Mouse (Mus musculus) MEL (cell line): ENCODE data around the gene Mef2d. TPM values are rescaled to one million over a fixed set of nuclear protein-coding genes. Genes with fewer than 3 reads are reported as not detected.

ENCODE experiments used
- DNase-seq: peaks from one replicate; pipeline ENCODE4 v3.0.0; 2011; ENCODE audit warnings: low read depth, low spot score
- H3K27ac ChIP-seq: 2 replicates; pipeline ENCODE4 v1.5.1; 2012; ENCODE audit warnings: low read depth, mild to moderate bottlenecking, control low read depth, low read length, moderate library complexity; ENCODE audit not compliant: control insufficient read depth
- H3K27me3 ChIP-seq, 2 experiments: fragments of 150-350 bp in 1 of 2; sonication (generic) in 1 of 2; 2 replicates each; pipeline ENCODE4 v1.6.1; 2012; ENCODE audit warnings: low read length in 2 of 2, mild to moderate bottlenecking in 2 of 2, improper control_type of control experiment in 1 of 2, moderate library complexity in 1 of 2; ENCODE audit not compliant: insufficient read depth in 2 of 2, control insufficient read depth in 1 of 2
- H3K36me3 ChIP-seq, 2 experiments: 2 replicates each; pipeline ENCODE4 v1.6.1; 2012 to 2014; ENCODE audit warnings: low read length in 2 of 2, improper control_type of control experiment in 1 of 2, inconsistent platforms in 1 of 2, mild to moderate bottlenecking in 1 of 2; ENCODE audit not compliant: insufficient read depth in 2 of 2, control insufficient read depth in 1 of 2
- H3K4me1 ChIP-seq, 2 experiments: fragments of 150-350 bp in 1 of 2; sonication (generic) in 1 of 2; 2 replicates each; pipeline ENCODE4 v1.6.1; 2012; ENCODE audit warnings: low read length in 2 of 2, improper control_type of control experiment in 1 of 2, mild to moderate bottlenecking in 1 of 2; ENCODE audit not compliant: insufficient read depth in 2 of 2, control insufficient read depth in 1 of 2
- H3K4me3 ChIP-seq, 2 experiments: fragments of 150-350 bp in 1 of 2; sonication (generic) in 1 of 2; 2 replicates each; pipeline ENCODE4 v1.5.1; 2012; ENCODE audit warnings: low read depth in 2 of 2, low read length in 2 of 2, mild to moderate bottlenecking in 2 of 2, moderate library complexity in 2 of 2, control low read depth in 1 of 2, improper control_type of control experiment in 1 of 2; ENCODE audit not compliant: control insufficient read depth in 1 of 2, insufficient read depth in 1 of 2
- H3K79me2 ChIP-seq: 2 replicates; pipeline ENCODE4 v1.6.1; 2012; ENCODE audit warnings: mild to moderate bottlenecking, low read length, moderate library complexity; ENCODE audit not compliant: control insufficient read depth, poor library complexity, insufficient read depth
- H3K9ac ChIP-seq: 2 replicates; pipeline ENCODE4 v1.6.1; 2012; ENCODE audit warnings: low read depth, mild to moderate bottlenecking, control low read depth, low read length, moderate library complexity; ENCODE audit not compliant: control insufficient read depth, poor library complexity, severe bottlenecking
- H3K9me3 ChIP-seq: fragments of 150-350 bp; sonication (generic); replicated peaks from 2 replicates; pipeline ENCODE4 v1.6.1; 2012; ENCODE audit warnings: mild to moderate bottlenecking, low read length, improper control_type of control experiment, moderate library complexity; ENCODE audit not compliant: insufficient read depth
- CHD1 ChIP-seq: IDR thresholded peaks from 2 replicates; pipeline ENCODE4 v1.6.1; 2012; ENCODE audit warnings: low read depth, mild to moderate bottlenecking, inconsistent platforms, low read length, improper control_type of control experiment
- CTCF ChIP-seq, 3 experiments: IDR thresholded peaks in 2 of 3; conservative IDR thresholded peaks in 1 of 3; 2 replicates each; pipeline ENCODE4 v1.5.1; 2011 to 2012; ENCODE audit warnings: low read length in 3 of 3, low read depth in 2 of 3, mild to moderate bottlenecking in 2 of 3, improper control_type of control experiment in 1 of 3, inconsistent platforms in 1 of 3, mixed read lengths in 1 of 3, moderate library complexity in 1 of 3; ENCODE audit not compliant: control insufficient read depth in 1 of 3, insufficient read depth in 1 of 3, poor library complexity in 1 of 3, severe bottlenecking in 1 of 3
- GATA1 ChIP-seq: IDR thresholded peaks from 2 replicates; pipeline ENCODE4 v1.6.1; 2011; ENCODE audit warnings: low read depth, low read length, improper control_type of control experiment
- HCFC1 ChIP-seq: IDR thresholded peaks from 2 replicates; pipeline ENCODE4 v1.6.1; 2012; ENCODE audit warnings: low read depth, mild to moderate bottlenecking, inconsistent platforms, low read length, improper control_type of control experiment, moderate library complexity
- KAT2A ChIP-seq: conservative IDR thresholded peaks from 2 replicates; pipeline ENCODE4 v1.6.1; 2012; ENCODE audit warnings: low read depth, low read length, improper control_type of control experiment, inconsistent platforms
- MAFK ChIP-seq: IDR thresholded peaks from 2 replicates; pipeline ENCODE4 v1.6.1; 2011; ENCODE audit warnings: low read depth, mild to moderate bottlenecking, low read length, improper control_type of control experiment, borderline replicate concordance
- MAX ChIP-seq: IDR thresholded peaks from 2 replicates; pipeline ENCODE4 v1.6.1; 2011; ENCODE audit warnings: low read length, improper control_type of control experiment
- MEF2A ChIP-seq: IDR thresholded peaks from 2 replicates; pipeline ENCODE4 v1.6.1; 2014; ENCODE audit warnings: low read depth, mild to moderate bottlenecking, inconsistent platforms, low read length, improper control_type of control experiment; ENCODE audit not compliant: poor library complexity, insufficient replicate concordance, severe bottlenecking; ENCODE audit errors: extremely low read depth
- MXI1 ChIP-seq: IDR thresholded peaks from 2 replicates; pipeline ENCODE4 v1.6.1; 2011; ENCODE audit warnings: mild to moderate bottlenecking, low read depth, low read length, improper control_type of control experiment
- NRF1 ChIP-seq: IDR thresholded peaks from 2 replicates; pipeline ENCODE4 v1.6.1; 2014; ENCODE audit warnings: low read depth, mild to moderate bottlenecking, inconsistent platforms, low read length, improper control_type of control experiment, moderate library complexity; ENCODE audit not compliant: poor library complexity, insufficient read depth, severe bottlenecking
- RCOR1 ChIP-seq: IDR thresholded peaks from 2 replicates; pipeline ENCODE4 v1.6.1; 2012; ENCODE audit warnings: low read depth, mild to moderate bottlenecking, inconsistent platforms, low read length, improper control_type of control experiment
- SMC3 ChIP-seq: IDR thresholded peaks from 2 replicates; pipeline ENCODE4 v1.6.1; 2011; ENCODE audit warnings: low read depth, low read length, improper control_type of control experiment
- ZKSCAN1 ChIP-seq: IDR thresholded peaks from 2 replicates; pipeline ENCODE4 v1.6.1; 2012; ENCODE audit warnings: low read depth, mild to moderate bottlenecking, inconsistent platforms, low read length, improper control_type of control experiment, moderate library complexity
- ZNF384 ChIP-seq: IDR thresholded peaks from 2 replicates; pipeline ENCODE4 v1.6.1; 2012; ENCODE audit warnings: low read depth, mild to moderate bottlenecking, inconsistent platforms, low read length, improper control_type of control experiment
- polyA plus RNA-seq, 2 experiments: library from polyadenylated mRNA; stranded (reverse) in 1 of 2; unstranded in 1 of 2; fragments of >175 nt in 1 of 2; fragments of >200 nt in 1 of 2; gene quantifications; 2 replicates each; pipeline versions ENCODE4 v1.2.1 to v1.2.4; 2012; ENCODE audit warnings: low replicate concordance in 2 of 2, low read depth in 1 of 2; ENCODE audit not compliant: insufficient read length in 2 of 2, insufficient read depth in 1 of 2, missing spikeins in 1 of 2
- total RNA-seq: library from RNA; depleted of rRNA; stranded (reverse); fragments of 300-350 nt; gene quantifications from 2 replicates; pipeline ENCODE4 v1.2.3, GENCODE M21; 2012

Gene Mef2d
- total and polyA plus RNA-seq, 3 experiments, result 16.9 to 117 (median 71.4) TPM

- no peaks in the 10 kb centered on the region for H3K9me3 ChIP-seq
- no peak overlapping the region for H3K4me3 ChIP-seq
- no peak overlapping the region for H3K9ac ChIP-seq
- no peaks in the 10 kb centered on the region for H3K79me2 ChIP-seq
- no peak for TF ChIP-seq HCFC1
- TF ChIP-seq CHD1, result no peak
- TF ChIP-seq SMC3, result no peak
- TF ChIP-seq MAFK, result no peak
- no peak for TF ChIP-seq NRF1
- TF ChIP-seq ZNF384, result no peak
- no peak for TF ChIP-seq MEF2A
- no peak for TF ChIP-seq CTCF (IDR thresholded peaks at IDR 0.05 in 2 of 3, conservative IDR thresholded peaks at IDR 0.05 in 1 of 3; ENCODE audit: control insufficient read depth in 1 of 3, insufficient read depth in 1 of 3, low read depth in 2 of 3, low read length in 3 of 3, poor library complexity in 1 of 3, severe bottlenecking in 1 of 3)
- TF ChIP-seq KAT2A, result no peak
- TF ChIP-seq ZKSCAN1, result no peak
- TF ChIP-seq RCOR1, result no peak
- no peak for TF ChIP-seq MXI1
- no peak for TF ChIP-seq MAX
- no peak overlapping the region for H3K27ac ChIP-seq
- no peaks in the 10 kb centered on the region for H3K4me1 ChIP-seq
- DNase-seq, result no peak
- H3K36me3 ChIP-seq, result peaks cover 0 to 1% of the 10 kb centered on the region in 2 experiments; a peak in 2 of 4 replicates
- H3K27me3 ChIP-seq, result no peaks in the 10 kb centered on the region; a peak in 1 of 4 replicates
Measured at GRCm38 (mm10) chr3:88121164-88122131, 20.7 kb upstream of the Mef2d start.

- H3K79me2 ChIP-seq, result no peaks in the 10 kb centered on the region
- H3K4me3 ChIP-seq, result no peak overlapping the region
- no peaks in the 10 kb centered on the region for H3K9me3 ChIP-seq
- TF ChIP-seq ZNF384, result peak; percentile 61; the same call in 1 of the 2 replicates
- 0 out of 2 replicates have a peak, but pooled peaks have one; percentile 20 for TF ChIP-seq GATA1
- no peak for TF ChIP-seq CTCF (IDR thresholded peaks at IDR 0.05 in 2 of 3, conservative IDR thresholded peaks at IDR 0.05 in 1 of 3; ENCODE audit: control insufficient read depth in 1 of 3, insufficient read depth in 1 of 3, low read depth in 2 of 3, low read length in 3 of 3, poor library complexity in 1 of 3, severe bottlenecking in 1 of 3)
- TF ChIP-seq RCOR1, result no peak; the same call in 1 of the 2 replicates
- TF ChIP-seq, all 39 proteins: peak for 2
- H3K4me1 ChIP-seq, result peaks cover 3 to 12% of the 10 kb centered on the region in 2 experiments
- H3K27ac ChIP-seq, result no peak overlapping the region
- H3K27me3 ChIP-seq, result no peaks in the 10 kb centered on the region; a peak in 1 of 4 replicates
- DNase-seq, result peak; percentile 36
- peaks cover 0 to 11% of the 10 kb centered on the region in 2 experiments; a peak in 2 of 4 replicates for H3K36me3 ChIP-seq
- no peak overlapping the region for H3K9ac ChIP-seq
Measured at GRCm38 (mm10) chr3:88125195-88125594, 17.0 kb upstream of the Mef2d start.
